Mouse (Mus musculus): Measurements from ENCODE around the gene Olfr672. TPM values are rescaled to one million over a fixed set of nuclear protein-coding genes. Genes with fewer than 3 reads are reported as not detected.
"Not testable (repeated sequence)": the region's sequence is repeated elsewhere in the genome, so short reads cannot be mapped to it uniquely, and the experiment has no call there.

Gene Olfr672
- polyA plus RNA-seq (2014; fragmentation: Nextera tagmentation; extraction: Ambion mirVana) = not detected in 2 replicates

DNA sequence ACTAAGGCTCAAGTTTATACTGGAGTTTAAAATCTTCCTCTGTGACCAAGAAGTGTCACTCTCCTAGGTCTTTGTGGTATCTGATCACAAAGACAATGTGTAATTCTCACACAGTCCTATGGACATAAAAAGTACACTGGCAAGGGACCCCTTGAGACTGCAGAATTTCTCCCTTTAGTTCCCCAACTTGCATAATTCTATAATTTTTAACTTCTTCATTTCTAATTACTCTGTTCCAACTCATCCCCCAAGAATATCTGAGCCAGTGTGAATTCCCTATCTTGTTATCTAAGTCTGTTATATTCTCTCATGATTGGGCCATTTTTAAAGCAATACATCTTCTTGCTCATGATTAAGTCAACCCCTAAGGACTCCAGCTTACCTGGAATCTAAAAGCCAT is at the start of gene Olfr672:
Gene Olfr672 (minus strand): TSS at position 101 of the 400 bp plus-strand sequence.
- no peak within 1 kb of the TSS for H3K9ac ChIP-seq (ENCODE audit: low read length)
- no peak within 1 kb of the TSS for H3K4me2 ChIP-seq (ENCODE audit: low read length)
- ATAC-seq (replicated peaks; ENCODE audit: low FRiP score, low TSS enrichment, low read depth) (no peak), DNase-seq (ENCODE audit: low spot score) (no peak)
- no peaks in the 10 kb centered on the region for H3K36me3 ChIP-seq (ENCODE audit: control insufficient read depth, insufficient read depth, low read length)
- no peak within 1 kb of the TSS for H3K4me3 ChIP-seq (ENCODE audit: low read depth, low read length)
- no peaks in the 10 kb centered on the region for H3K9me3 ChIP-seq (ENCODE audit: control insufficient read depth, low read length)
- no peak within 1 kb of the TSS for H3K27ac ChIP-seq (ENCODE audit: low read depth)
- H3K27me3 ChIP-seq (replicated peaks; ENCODE audit: control insufficient read depth, insufficient read depth, low read length) = no peaks in the 10 kb centered on the region
- H3K4me1 ChIP-seq (replicated peaks; ENCODE audit: control insufficient read depth, insufficient read depth, low read length) = no peaks in the 10 kb centered on the region

DNA sequence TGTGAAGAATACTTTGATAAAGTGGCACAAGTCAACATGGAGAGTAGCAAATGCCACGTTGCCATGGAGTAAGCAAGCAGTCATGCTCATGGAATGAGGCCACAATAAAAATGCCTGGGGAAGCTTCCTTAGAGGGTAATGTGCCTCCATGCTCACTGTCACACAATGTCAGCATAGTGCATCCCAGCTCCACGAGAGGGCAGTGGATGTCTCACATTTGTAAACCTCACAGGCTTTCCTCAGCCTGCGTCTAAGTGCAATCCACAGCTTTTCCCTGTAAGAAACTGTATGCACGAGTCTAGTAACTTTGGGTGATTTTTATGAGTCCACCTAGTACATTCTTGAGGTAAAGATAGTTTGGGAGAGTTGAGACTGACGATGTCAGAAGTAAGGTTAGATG is 32.0 kb upstream of the Olfr672 start:
- ATAC-seq (replicated peaks; ENCODE audit: low FRiP score, low TSS enrichment, low read depth); H3K36me3 ChIP-seq (ENCODE audit: control insufficient read depth, insufficient read depth, low read length); H3K27ac ChIP-seq (ENCODE audit: low read depth); H3K4me3 ChIP-seq (ENCODE audit: low read depth, low read length); H3K9ac ChIP-seq (ENCODE audit: low read length); H3K4me2 ChIP-seq (ENCODE audit: low read length); H3K9me3 ChIP-seq (ENCODE audit: control insufficient read depth, low read length); H3K4me1 ChIP-seq (replicated peaks; ENCODE audit: control insufficient read depth, insufficient read depth, low read length); H3K27me3 ChIP-seq (replicated peaks; ENCODE audit: control insufficient read depth, insufficient read depth, low read length); DNase-seq (ENCODE audit: low spot score): not testable (repeated sequence)
- WGBS = 44% methylated on average over 5 of the region's 5 CpGs

DNA sequence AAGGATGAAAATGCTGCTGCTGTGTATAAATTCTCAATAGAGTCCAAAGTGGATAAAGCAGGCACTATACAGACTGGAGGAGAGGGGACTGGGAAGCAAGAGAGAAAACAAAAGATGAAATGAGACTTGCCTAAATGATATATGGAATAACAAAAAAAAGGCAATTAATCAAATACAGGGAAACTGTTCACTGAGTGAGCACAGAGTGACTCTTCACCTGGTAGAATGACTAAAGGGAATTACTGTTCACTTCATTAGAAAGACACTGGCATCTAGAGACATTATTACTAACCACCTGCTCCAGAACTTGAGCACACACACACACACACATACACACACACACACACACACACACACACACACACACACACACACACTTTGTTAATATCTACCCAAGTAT is 30.6 kb upstream of the Olfr672 start, which contains the start of gene Olfr676:
Gene Olfr676 (plus strand): TSS at position 301 of the 400 bp plus-strand sequence.
- no peak within 1 kb of the TSS for H3K9ac ChIP-seq (ENCODE audit: low read length)
- ATAC-seq (replicated peaks; ENCODE audit: low FRiP score, low TSS enrichment, low read depth) (no peak), DNase-seq (ENCODE audit: low spot score) (no peak)
- no peak within 1 kb of the TSS for H3K4me2 ChIP-seq (ENCODE audit: low read length)
- H3K4me1 ChIP-seq (replicated peaks; ENCODE audit: control insufficient read depth, insufficient read depth, low read length) = no peaks in the 10 kb centered on the region
- H3K9me3 ChIP-seq (ENCODE audit: control insufficient read depth, low read length) = no peaks in the 10 kb centered on the region
- no peak within 1 kb of the TSS for H3K27ac ChIP-seq (ENCODE audit: low read depth)
- no peaks in the 10 kb centered on the region for H3K27me3 ChIP-seq (replicated peaks; ENCODE audit: control insufficient read depth, insufficient read depth, low read length)
- H3K4me3 ChIP-seq (ENCODE audit: low read depth, low read length) = no peak within 1 kb of the TSS
- no peaks in the 10 kb centered on the region for H3K36me3 ChIP-seq (ENCODE audit: control insufficient read depth, insufficient read depth, low read length)

DNA sequence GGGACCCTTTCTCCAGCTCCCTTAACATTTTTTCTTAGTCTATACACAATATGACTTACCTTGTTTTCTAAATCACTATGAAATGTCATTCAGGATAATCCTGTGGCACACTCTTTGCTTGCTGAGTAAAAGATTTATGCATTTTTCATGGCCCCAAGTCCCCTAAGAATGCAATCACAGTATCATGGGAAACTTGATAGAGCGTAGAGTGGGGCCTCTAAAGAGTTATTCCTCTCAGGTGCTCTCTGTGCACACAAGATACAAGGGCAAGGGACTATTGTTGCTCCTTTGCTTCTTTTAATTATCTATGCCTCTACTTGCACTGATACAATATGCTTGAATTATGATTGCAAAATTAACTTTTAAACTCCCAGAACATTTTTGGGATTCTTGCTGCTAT is 26.5 kb upstream of the Olfr672 start, which contains the start of gene Olfr675:
Gene Olfr675 (minus strand): TSS at position 101 of the 400 bp plus-strand sequence.
- ATAC-seq (replicated peaks; ENCODE audit: low FRiP score, low TSS enrichment, low read depth) = no peak
- H3K4me3 ChIP-seq (ENCODE audit: low read depth, low read length) = no peak within 1 kb of the TSS
- H3K27me3 ChIP-seq (replicated peaks; ENCODE audit: control insufficient read depth, insufficient read depth, low read length) = no peaks in the 10 kb centered on the region
- H3K4me2 ChIP-seq (ENCODE audit: low read length) = no peak within 1 kb of the TSS
- H3K9ac ChIP-seq (ENCODE audit: low read length) = no peak within 1 kb of the TSS
- WGBS = 82% methylated on average over 1 of the region's 1 CpGs
- H3K36me3 ChIP-seq (ENCODE audit: control insufficient read depth, insufficient read depth, low read length) = no peaks in the 10 kb centered on the region
- no peak for DNase-seq (ENCODE audit: low spot score)
- H3K9me3 ChIP-seq (ENCODE audit: control insufficient read depth, low read length) = no peaks in the 10 kb centered on the region
- no peaks in the 10 kb centered on the region for H3K4me1 ChIP-seq (replicated peaks; ENCODE audit: control insufficient read depth, insufficient read depth, low read length)
- H3K27ac ChIP-seq (ENCODE audit: low read depth) = no peak within 1 kb of the TSS

DNA sequence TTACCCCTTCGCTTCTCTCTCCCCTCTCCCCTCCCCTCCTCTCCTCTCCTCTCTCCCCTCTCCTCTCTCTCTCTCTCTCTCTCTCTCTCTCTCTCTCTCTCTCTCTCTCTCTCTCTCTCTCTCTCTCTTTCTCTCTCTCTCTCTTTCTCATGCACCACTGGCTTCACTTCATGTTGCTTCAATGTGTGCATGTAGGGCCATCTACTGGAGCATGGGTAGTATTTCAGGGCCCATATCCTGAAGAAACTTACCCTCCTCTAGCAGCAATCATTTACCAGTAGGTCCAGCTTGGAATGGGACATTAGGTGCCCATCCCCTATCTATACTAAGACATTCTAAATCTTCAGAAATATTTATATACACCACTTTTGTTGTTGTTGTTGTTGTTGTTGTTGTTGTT is 20.7 kb upstream of the Olfr672 start:
- H3K27me3 ChIP-seq (replicated peaks; ENCODE audit: control insufficient read depth, insufficient read depth, low read length) = no peaks in the 10 kb centered on the region
- H3K4me1 ChIP-seq (replicated peaks; ENCODE audit: control insufficient read depth, insufficient read depth, low read length) = no peaks in the 10 kb centered on the region
- 75% methylated on average over 1 of the region's 1 CpGs for WGBS
- ATAC-seq (replicated peaks; ENCODE audit: low FRiP score, low TSS enrichment, low read depth) = no peak
- no peak for DNase-seq (ENCODE audit: low spot score)
- no peak overlapping the region for H3K27ac ChIP-seq (ENCODE audit: low read depth)
- no peak overlapping the region for H3K4me3 ChIP-seq (ENCODE audit: low read depth, low read length)
- H3K9ac ChIP-seq (ENCODE audit: low read length) = no peak overlapping the region
- no peaks in the 10 kb centered on the region for H3K9me3 ChIP-seq (ENCODE audit: control insufficient read depth, low read length)
- H3K36me3 ChIP-seq (ENCODE audit: control insufficient read depth, insufficient read depth, low read length) = no peaks in the 10 kb centered on the region
- H3K4me2 ChIP-seq (ENCODE audit: low read length) = no peak overlapping the region

DNA sequence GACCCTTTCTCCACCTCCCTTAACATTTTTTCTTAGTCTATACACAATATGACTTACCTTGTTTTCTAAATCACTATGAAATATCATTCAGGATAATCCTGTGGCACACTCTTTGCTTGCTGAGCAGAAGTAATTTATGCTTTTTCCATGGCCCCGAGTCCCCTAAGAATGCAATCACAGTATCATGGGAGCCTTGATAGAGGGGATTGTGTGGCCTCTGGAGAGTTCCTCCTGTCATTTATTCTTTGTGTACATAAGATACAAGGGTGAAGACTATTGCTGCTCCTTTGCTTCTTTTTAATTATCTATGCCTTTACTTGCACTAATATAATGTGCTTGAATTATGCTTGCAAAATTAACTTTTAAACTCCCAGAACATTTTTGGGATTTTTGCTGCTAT is 22.8 kb downstream of the Olfr672 start, which contains the start of gene Olfr671:
Gene Olfr671 (minus strand): TSS at position 101 of the 400 bp plus-strand sequence.
- Histone ChIP-seq H3K9me3 (ENCODE audit: control insufficient read depth, low read length) (no peaks in the 10 kb centered on the region), H3K9ac (ENCODE audit: low read length) (no peak within 1 kb of the TSS), H3K27ac (ENCODE audit: low read depth) (no peak within 1 kb of the TSS), H3K27me3 (replicated peaks; ENCODE audit: control insufficient read depth, insufficient read depth, low read length) (no peaks in the 10 kb centered on the region), H3K4me2 (ENCODE audit: low read length) (no peak within 1 kb of the TSS), H3K4me3 (ENCODE audit: low read depth, low read length) (no peak within 1 kb of the TSS), H3K4me1 (replicated peaks; ENCODE audit: control insufficient read depth, insufficient read depth, low read length) (no peaks in the 10 kb centered on the region), H3K36me3 (ENCODE audit: control insufficient read depth, insufficient read depth, low read length) (no peaks in the 10 kb centered on the region)
- ATAC-seq (replicated peaks; ENCODE audit: low FRiP score, low TSS enrichment, low read depth) (no peak), DNase-seq (ENCODE audit: low spot score) (no peak)
- WGBS = 59% methylated on average over 1 of the region's 1 CpGs

DNA sequence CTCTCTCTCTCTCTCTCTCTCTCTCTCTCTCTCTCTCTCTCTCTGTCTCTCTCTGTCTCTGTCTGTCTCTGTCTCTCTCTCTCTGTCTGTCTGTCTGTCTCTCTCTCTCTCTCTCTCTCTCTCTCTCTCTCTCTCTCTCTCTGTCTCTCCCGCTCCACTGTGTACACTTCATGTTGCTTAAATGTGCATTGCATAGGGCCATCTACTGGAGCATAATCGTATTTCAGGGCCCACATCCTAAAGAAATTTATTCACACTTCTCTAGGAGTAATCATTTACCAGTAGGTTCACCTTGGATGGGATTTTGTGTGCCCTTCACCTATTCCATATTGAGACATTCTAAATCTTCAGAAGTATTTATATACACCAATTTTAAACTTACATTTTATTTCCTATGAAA is 29.3 kb downstream of the Olfr672 start:
- not testable (repeated sequence) for H3K4me2 ChIP-seq (ENCODE audit: low read length); DNase-seq (ENCODE audit: low spot score)
- WGBS = 70% methylated on average over 2 of the region's 2 CpGs

DNA sequence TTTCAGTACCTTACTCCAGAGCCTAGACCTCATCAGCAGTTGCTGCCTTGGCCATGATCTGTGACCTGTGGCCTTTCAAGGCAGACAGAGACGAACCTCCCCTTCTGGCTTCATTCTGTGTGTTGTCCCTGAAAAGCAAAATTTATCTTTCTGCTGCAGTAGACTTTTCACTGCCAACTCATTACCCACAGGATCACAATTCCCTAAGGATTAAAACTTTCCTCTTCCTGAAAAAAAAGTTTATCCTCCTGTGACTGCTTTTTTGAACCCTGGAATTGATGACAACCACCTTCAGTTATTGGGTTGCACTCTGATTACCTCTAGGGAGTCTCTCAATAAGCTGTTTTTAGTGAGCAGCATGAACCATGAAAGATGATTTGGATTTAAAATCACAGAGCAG is 39.3 kb downstream of the Olfr672 start, which contains the start of gene Olfr670:
Gene Olfr670 (minus strand): TSS at position 101 of the 400 bp plus-strand sequence.
- WGBS = 50% methylated on average over 1 of the region's 1 CpGs
- H3K27me3 ChIP-seq (replicated peaks; ENCODE audit: control insufficient read depth, insufficient read depth, low read length) = no peaks in the 10 kb centered on the region

More for the DNA sequence above, 29.3 kb downstream of the Olfr672 start:
- not testable (repeated sequence) for H3K4me1 ChIP-seq (replicated peaks; ENCODE audit: control insufficient read depth, insufficient read depth, low read length); H3K36me3 ChIP-seq (ENCODE audit: control insufficient read depth, insufficient read depth, low read length); H3K4me3 ChIP-seq (ENCODE audit: low read depth, low read length); H3K9me3 ChIP-seq (ENCODE audit: control insufficient read depth, low read length); H3K27ac ChIP-seq (ENCODE audit: low read depth); H3K27me3 ChIP-seq (replicated peaks; ENCODE audit: control insufficient read depth, insufficient read depth, low read length); H3K9ac ChIP-seq (ENCODE audit: low read length); ATAC-seq (replicated peaks; ENCODE audit: low FRiP score, low TSS enrichment, low read depth)

DNA sequence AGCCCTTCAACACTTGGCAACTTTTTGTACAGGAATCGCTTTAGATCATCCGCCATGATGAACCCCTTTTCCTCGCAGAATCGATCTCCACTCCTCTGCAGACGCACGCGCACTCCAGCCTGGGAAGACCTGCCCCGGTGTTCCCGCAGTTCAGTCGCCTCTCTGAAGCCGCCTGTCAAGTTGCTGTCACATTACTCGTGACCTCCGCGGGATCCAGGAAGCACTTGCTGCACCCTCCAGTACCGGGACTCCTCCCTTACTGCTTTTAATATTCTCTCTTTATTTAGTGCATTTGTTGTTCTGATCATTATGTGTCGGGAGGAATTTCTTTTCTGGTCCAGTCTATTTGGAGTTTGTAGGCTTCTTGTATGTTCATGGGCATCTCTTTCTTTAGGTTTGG is 51.6 kb downstream of the Olfr672 start:
- not testable (repeated sequence) for DNase-seq (ENCODE audit: low spot score); H3K4me2 ChIP-seq (ENCODE audit: low read length); H3K4me1 ChIP-seq (replicated peaks; ENCODE audit: control insufficient read depth, insufficient read depth, low read length); H3K27ac ChIP-seq (ENCODE audit: low read depth); H3K9me3 ChIP-seq (ENCODE audit: control insufficient read depth, low read length); H3K4me3 ChIP-seq (ENCODE audit: low read depth, low read length); H3K27me3 ChIP-seq (replicated peaks; ENCODE audit: control insufficient read depth, insufficient read depth, low read length); H3K36me3 ChIP-seq (ENCODE audit: control insufficient read depth, insufficient read depth, low read length); H3K9ac ChIP-seq (ENCODE audit: low read length); ATAC-seq (replicated peaks; ENCODE audit: low FRiP score, low TSS enrichment, low read depth)
- WGBS = 92% methylated on average over 16 of the region's 16 CpGs

More for the DNA sequence above, 39.3 kb downstream of the Olfr672 start, which contains the start of gene Olfr670:
- Histone ChIP-seq H3K4me2 (ENCODE audit: low read length) (no peak within 1 kb of the TSS), H3K27ac (ENCODE audit: low read depth) (no peak within 1 kb of the TSS), H3K36me3 (ENCODE audit: control insufficient read depth, insufficient read depth, low read length) (no peaks in the 10 kb centered on the region), H3K4me1 (replicated peaks; ENCODE audit: control insufficient read depth, insufficient read depth, low read length) (no peaks in the 10 kb centered on the region), H3K9ac (ENCODE audit: low read length) (no peak within 1 kb of the TSS), H3K9me3 (ENCODE audit: control insufficient read depth, low read length) (no peaks in the 10 kb centered on the region), H3K4me3 (ENCODE audit: low read depth, low read length) (no peak within 1 kb of the TSS)
- no peak for ATAC-seq (replicated peaks; ENCODE audit: low FRiP score, low TSS enrichment, low read depth)
- no peak for DNase-seq (ENCODE audit: low spot score)
